In genomic region chr14:89402568-89403339, GRCm38 (mm10) we compare ENCODE assay signal across 19 mouse cellular contexts.
A peak's percentile ranks its signal among the peaks of the same experiment; 100 is the strongest.
DNase-seq lines count a peak whose midpoint lies in the region; ATAC-seq and TF ChIP-seq lines count a peak whose summit lies in the region.
"Had no signal": no experiment of that assay in that cellular context is flagged by ENCODE, and none has a peak within 500 bp of the region (broad histone marks: within the 10 kb centered on the region; RNA-seq: fewer than 3 reads in every experiment).

No protein-coding gene starts in this region.

- H3K27me3 ChIP-seq in forebrain, embryonic 16.5 days (replicated peaks; ENCODE audit: control insufficient read depth, insufficient read depth, low read length) = no peaks in the 10 kb centered on the region
- H3K27me3 ChIP-seq in forebrain, embryonic 15.5 days = no peaks in the 10 kb centered on the region
- no peaks in the 10 kb centered on the region for H3K27me3 ChIP-seq in liver, adult 2 months (ENCODE audit: control insufficient read depth, insufficient read depth, low read length)
- no peaks in the 10 kb centered on the region for H3K27me3 ChIP-seq in liver, postnatal 0 days (ENCODE audit: insufficient read depth, low read length)
- no peaks in the 10 kb centered on the region for H3K27me3 ChIP-seq in hindbrain, embryonic 14.5 days (ENCODE audit: control insufficient read depth, insufficient read depth, low read length)
- H3K27me3 ChIP-seq: limb, embryonic 15.5 days had no signal

- H3K36me3 ChIP-seq in forebrain, embryonic 16.5 days (ENCODE audit: control insufficient read depth, insufficient read depth) = no peaks in the 10 kb centered on the region
- H3K36me3 ChIP-seq in forebrain, embryonic 15.5 days = no peaks in the 10 kb centered on the region
- H3K36me3 ChIP-seq in liver, adult 2 months (ENCODE audit: control insufficient read depth, insufficient read depth, low read length) = no peaks in the 10 kb centered on the region
- H3K36me3 ChIP-seq in liver, postnatal 0 days (replicated peaks; ENCODE audit: insufficient read depth, low read length) = no peaks in the 10 kb centered on the region
- H3K36me3 ChIP-seq in hindbrain, embryonic 14.5 days (replicated peaks; ENCODE audit: control insufficient read depth, insufficient read depth) = no peaks in the 10 kb centered on the region
- H3K36me3 ChIP-seq: limb, embryonic 15.5 days had no signal

- DNase-seq in liver, adult 2 months (ENCODE audit: extremely low read depth, low read depth, low spot score) = peak; percentile 18
- no peak for DNase-seq in liver, postnatal 0 days
- peak; percentile 83 for DNase-seq in hindbrain, embryonic 14.5 days (ENCODE audit: low spot score)
- DNase-seq in retina, embryonic 14.5 days (ENCODE audit: low spot score) = peak; percentile 65
- DNase-seq in left cerebral cortex, adult 11 months (ENCODE audit: low spot score) = no peak
- no peak for DNase-seq in thymus, postnatal 25 days
- DNase-seq: adrenal gland, adult 2 months; cerebellum, postnatal 25 days; gastrocnemius, adult 2 months; heart, adult 2 months; heart, postnatal 36 days; kidney, adult 9 months; lung, postnatal 10 days; right cerebral cortex, postnatal 14 days; thymus, postnatal 4 days had no signal

- 0 out of 2 replicates have a peak, but pooled peaks have one; percentile 31 for ATAC-seq in forebrain, embryonic 16.5 days
- no peak for ATAC-seq in forebrain, embryonic 15.5 days (replicated peaks)
- ATAC-seq in liver, postnatal 0 days = no peak
- peak; percentile 48; the same call in 1 of the 2 replicates for ATAC-seq in hindbrain, embryonic 14.5 days (ENCODE audit: low FRiP score)
- ATAC-seq: CD4-positive, CD25-positive, alpha-beta regulatory T cell, adult 4 months had no signal

- H3K4me3 ChIP-seq in forebrain, embryonic 16.5 days (replicated peaks; ENCODE audit: low read length) = no peak overlapping the region
- no peak overlapping the region for H3K4me3 ChIP-seq in forebrain, embryonic 15.5 days
- H3K4me3 ChIP-seq in liver, adult 2 months (ENCODE audit: insufficient read depth, low read depth, low read length) = no peak overlapping the region
- H3K4me3 ChIP-seq in liver, postnatal 0 days (ENCODE audit: low read depth, low read length) = no peak overlapping the region
- H3K4me3 ChIP-seq in hindbrain, embryonic 14.5 days (replicated peaks; ENCODE audit: low read length) = no peak overlapping the region
- H3K4me3 ChIP-seq: gastrocnemius, adult 2 months; heart, adult 2 months; limb, embryonic 15.5 days had no signal

- no peak overlapping the region for H3K27ac ChIP-seq in forebrain, embryonic 16.5 days (ENCODE audit: low read length)
- no peak overlapping the region for H3K27ac ChIP-seq in forebrain, embryonic 15.5 days (replicated peaks)
- no peak overlapping the region for H3K27ac ChIP-seq in liver, adult 2 months (replicated peaks; ENCODE audit: insufficient read depth, low read depth, low read length)
- no peak overlapping the region for H3K27ac ChIP-seq in liver, postnatal 0 days (ENCODE audit: low read depth)
- 0 out of 2 replicates have a peak overlapping the region, but pooled peaks have one; percentile 4 for H3K27ac ChIP-seq in hindbrain, embryonic 14.5 days
- H3K27ac ChIP-seq: gastrocnemius, adult 2 months; heart, adult 2 months; limb, embryonic 15.5 days had no signal

- TF ChIP-seq CTCF in liver, adult 2 months (IDR thresholded peaks at IDR 0.05; ENCODE audit: low read depth, low read length) = peak; percentile 25; the same call in 1 of the 2 replicates
- no peak for TF ChIP-seq CTCF in liver, postnatal 0 days (IDR thresholded peaks at IDR 0.05; ENCODE audit: low read depth)

- no peak overlapping the region for H3K4me2 ChIP-seq in forebrain, embryonic 16.5 days (ENCODE audit: low read length)
- H3K4me2 ChIP-seq in forebrain, embryonic 15.5 days (replicated peaks) = no peak overlapping the region
- no peak overlapping the region for H3K4me2 ChIP-seq in liver, postnatal 0 days (ENCODE audit: low read depth, low read length)
- H3K4me2 ChIP-seq in hindbrain, embryonic 14.5 days (replicated peaks) = no peak overlapping the region
- H3K4me2 ChIP-seq: limb, embryonic 15.5 days had no signal

- 32% methylated on average over 3 of the region's 3 CpGs for WGBS in forebrain, embryonic 16.5 days
- WGBS in forebrain, embryonic 15.5 days = 29% methylated on average over 3 of the region's 3 CpGs
- WGBS in liver, adult 2 months = 30% methylated on average over 3 of the region's 3 CpGs
- 40% methylated on average over 3 of the region's 3 CpGs for WGBS in liver, postnatal 0 days (ENCODE audit: insufficient replicate concordance)
- WGBS in hindbrain, embryonic 14.5 days = 39% methylated on average over 3 of the region's 3 CpGs

- TF ChIP-seq POLR2A in liver, adult 2 months (IDR thresholded peaks at IDR 0.05; ENCODE audit: extremely low read depth, insufficient read depth, low read length) = no peak

- no peaks in the 10 kb centered on the region for H3K79me2 ChIP-seq in liver, adult 2 months (ENCODE audit: control insufficient read depth, insufficient read depth, low read length)

- H3K9ac ChIP-seq in forebrain, embryonic 16.5 days (replicated peaks; ENCODE audit: low read depth, low read length) = no peak overlapping the region
- H3K9ac ChIP-seq in forebrain, embryonic 15.5 days (replicated peaks) = no peak overlapping the region
- H3K9ac ChIP-seq in liver, adult 2 months (ENCODE audit: low read depth, low read length) = no peak overlapping the region
- no peak overlapping the region for H3K9ac ChIP-seq in liver, postnatal 0 days (replicated peaks)
- H3K9ac ChIP-seq in hindbrain, embryonic 14.5 days = no peak overlapping the region
- H3K9ac ChIP-seq: limb, embryonic 15.5 days had no signal

- TF ChIP-seq EP300 in liver, postnatal 0 days (IDR thresholded peaks at IDR 0.05; ENCODE audit: low read depth) = no peak

- no peaks in the 10 kb centered on the region for H3K9me3 ChIP-seq in forebrain, embryonic 16.5 days (ENCODE audit: control insufficient read depth, low read length)
- no peaks in the 10 kb centered on the region for H3K9me3 ChIP-seq in forebrain, embryonic 15.5 days
- H3K9me3 ChIP-seq in liver, postnatal 0 days (ENCODE audit: low read length) = no peaks in the 10 kb centered on the region
- no peaks in the 10 kb centered on the region for H3K9me3 ChIP-seq in hindbrain, embryonic 14.5 days (ENCODE audit: control insufficient read depth, low read length)
- H3K9me3 ChIP-seq: limb, embryonic 15.5 days had no signal

- H3K4me1 ChIP-seq in forebrain, embryonic 16.5 days (replicated peaks; ENCODE audit: control insufficient read depth, insufficient read depth, low read length) = no peaks in the 10 kb centered on the region
- H3K4me1 ChIP-seq in forebrain, embryonic 15.5 days = no peaks in the 10 kb centered on the region
- no peaks in the 10 kb centered on the region for H3K4me1 ChIP-seq in liver, adult 2 months (ENCODE audit: control insufficient read depth, insufficient read depth, low read length)
- no peaks in the 10 kb centered on the region for H3K4me1 ChIP-seq in liver, postnatal 0 days (ENCODE audit: insufficient read depth)
- H3K4me1 ChIP-seq in hindbrain, embryonic 14.5 days (replicated peaks; ENCODE audit: control insufficient read depth, insufficient read depth, low read length) = no peaks in the 10 kb centered on the region; the same call in 1 of the 2 replicates
- H3K4me1 ChIP-seq: limb, embryonic 15.5 days had no signal

Comparison
In these comparisons a context has a peak if more than half of its experiments do, and no peak if none do; other contexts are left out.
1. ATAC-seq: peak in forebrain, embryonic 16.5 days (single experiment) and hindbrain, embryonic 14.5 days (single experiment); none in forebrain, embryonic 15.5 days (single experiment) and liver, postnatal 0 days (single experiment).
2. DNase-seq: peak in liver, adult 2 months (single experiment), hindbrain, embryonic 14.5 days (single experiment) and retina, embryonic 14.5 days (single experiment); none in liver, postnatal 0 days (single experiment), left cerebral cortex, adult 11 months (single experiment) and thymus, postnatal 25 days (single experiment).